Mouse (Mus musculus): Measurements from ENCODE around the gene Snx30.

Snx30 gene

DNA sequence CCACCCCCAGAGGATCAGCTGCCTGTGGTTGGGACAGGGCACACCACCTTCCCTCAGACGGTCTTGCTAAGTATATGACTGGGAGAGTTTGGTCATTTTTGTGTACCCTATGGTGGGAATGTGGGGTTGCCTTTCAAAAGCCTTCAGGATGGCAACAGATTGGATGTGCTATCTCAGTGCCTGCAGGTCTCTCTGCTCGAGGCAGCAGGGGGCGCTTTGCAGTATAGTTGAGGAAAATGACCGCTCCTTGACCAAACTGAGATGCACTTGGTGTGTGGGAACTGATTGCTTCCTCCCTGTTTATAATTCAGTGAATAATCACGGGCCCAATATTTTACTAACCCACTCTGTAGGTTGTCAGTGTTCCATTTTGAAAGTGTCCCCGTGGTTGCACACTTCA is 96.9 kb downstream of the Snx30 start:
- no peak for DNase-seq (ENCODE audit: low read depth, low spot score)

DNA sequence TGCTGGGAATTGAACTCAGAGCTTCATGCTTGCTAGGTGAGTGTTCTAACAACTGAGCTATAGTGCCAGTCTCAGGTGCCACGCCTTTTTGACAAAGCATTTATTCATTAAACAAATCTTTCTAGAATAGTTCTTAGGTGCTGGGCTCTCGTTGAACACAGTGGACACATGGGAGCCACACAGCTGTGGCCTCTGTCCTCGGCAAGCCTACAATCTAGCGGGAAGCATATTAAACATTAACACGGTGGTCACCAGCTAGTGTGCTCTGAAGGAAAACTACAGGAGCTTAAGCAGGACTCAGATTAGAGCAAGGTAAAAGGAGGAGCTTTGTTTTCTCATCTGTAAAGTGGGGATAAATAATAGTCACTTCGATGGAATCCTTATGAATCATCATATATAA is 101.5 kb downstream of the Snx30 start:
- no peak for DNase-seq (ENCODE audit: low read depth, low spot score)

DNA sequence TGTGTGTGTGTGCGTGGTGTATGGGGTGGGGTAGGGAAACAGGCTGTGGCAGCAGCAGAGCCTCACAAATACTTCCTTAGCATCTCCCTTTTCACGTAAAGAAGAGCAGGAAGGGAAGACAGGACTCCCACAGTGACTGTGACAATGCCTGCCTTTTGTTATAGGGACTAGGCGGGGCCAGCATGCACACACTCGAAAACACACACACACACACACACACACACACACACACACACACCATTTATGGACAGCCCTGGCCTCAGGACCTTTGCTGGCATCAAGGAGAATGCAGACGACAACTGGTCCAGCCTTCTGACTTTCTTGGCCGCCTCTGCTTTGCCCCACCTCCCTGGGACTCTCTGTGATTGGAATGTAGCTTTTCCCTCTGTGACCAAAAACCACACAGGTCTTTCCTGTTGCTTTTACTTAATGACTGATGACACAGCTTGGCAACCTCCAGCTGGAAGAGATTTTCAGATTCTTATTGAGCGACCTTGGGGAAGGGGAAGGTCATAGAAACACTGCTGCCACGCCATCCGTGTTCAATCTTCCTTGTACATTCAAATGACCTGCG is 102.1 kb downstream of the Snx30 start:
- peak; percentile 13 for DNase-seq (ENCODE audit: low read depth, low spot score)

DNA sequence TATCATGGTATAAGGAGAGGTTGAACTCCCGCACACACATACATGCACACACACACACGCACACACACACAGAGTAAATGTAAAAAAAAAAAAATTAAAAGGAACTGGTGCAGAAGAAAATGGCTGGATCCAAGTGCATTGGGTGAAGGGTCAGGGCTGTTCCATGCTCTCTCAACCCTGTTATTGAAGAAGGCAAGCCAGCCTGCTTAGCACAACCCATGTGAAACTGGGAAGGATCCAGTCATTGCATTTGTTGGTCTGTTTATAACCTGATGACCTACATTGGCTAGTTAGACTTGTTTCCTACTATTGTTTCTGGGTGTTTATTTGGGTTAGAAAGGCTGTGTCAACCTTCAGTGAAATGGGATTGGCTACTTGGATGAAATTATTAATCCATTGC is 103.1 kb downstream of the Snx30 start:
- no peak for DNase-seq (ENCODE audit: low read depth, low spot score)

DNA sequence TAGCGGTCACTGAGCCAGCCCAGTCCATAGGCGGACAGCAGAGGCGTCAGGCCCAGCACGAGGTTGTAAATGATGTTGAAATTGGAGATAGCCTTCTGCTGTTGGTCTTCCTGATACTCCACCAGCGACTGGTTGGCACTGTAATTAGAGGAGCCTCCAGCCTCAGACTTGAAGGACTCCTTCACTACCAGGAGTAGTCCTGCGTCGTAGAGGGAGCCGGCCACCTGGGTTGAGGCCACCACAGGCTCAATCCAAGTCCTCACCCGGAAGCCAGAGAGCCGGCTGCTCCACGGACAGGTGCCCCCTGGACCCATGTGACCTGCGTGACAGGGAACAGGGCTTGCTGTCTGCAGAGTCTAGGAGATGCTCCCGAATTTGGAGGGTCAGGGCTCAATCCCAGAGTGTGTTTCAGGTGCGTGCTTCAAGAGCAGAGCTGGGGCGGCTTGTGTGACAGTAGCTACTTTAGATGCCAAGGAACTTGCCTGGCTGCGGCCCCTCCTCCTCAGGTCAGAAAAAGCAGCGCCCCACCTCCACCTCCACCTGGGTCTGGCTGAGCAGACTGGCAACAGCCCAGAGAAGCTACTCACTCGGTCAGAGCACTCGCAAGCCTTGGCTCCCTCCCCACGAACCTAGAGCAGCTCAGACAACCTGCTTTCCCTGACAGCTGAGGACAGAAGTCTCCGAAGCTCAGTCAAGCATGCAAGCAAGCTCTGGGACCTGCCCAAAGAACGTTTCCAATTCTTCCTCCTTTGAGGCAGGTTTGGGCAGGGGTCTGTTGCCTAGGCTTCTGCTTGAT is 109.2 kb downstream of the Snx30 start, which contains the start of gene Slc46a2:
TSS of gene Slc46a2 (minus strand) at position 449 of the 796 bp plus-strand sequence.
- no peak for DNase-seq (ENCODE audit: low read depth, low spot score)

DNA sequence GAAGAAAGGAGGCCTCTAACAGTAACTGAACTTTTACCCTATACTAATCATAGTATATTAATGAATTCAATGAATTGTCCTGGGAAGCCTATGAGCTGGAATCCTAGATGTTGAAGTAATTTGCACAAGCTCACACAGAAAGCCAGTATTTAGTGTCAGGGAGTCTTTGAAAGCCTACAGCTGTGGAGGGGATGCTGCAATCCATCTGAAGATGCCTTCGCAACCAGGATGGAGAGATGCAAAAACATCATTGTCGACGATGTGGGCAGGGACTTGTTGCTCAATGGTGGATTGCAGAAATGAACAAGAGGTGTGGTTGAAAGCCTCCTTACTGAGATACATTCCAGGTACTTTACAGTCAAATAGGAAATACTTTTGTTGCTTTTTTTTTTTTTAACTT is 112.3 kb downstream of the Snx30 start:
- no peak for DNase-seq (ENCODE audit: low read depth, low spot score)

DNA sequence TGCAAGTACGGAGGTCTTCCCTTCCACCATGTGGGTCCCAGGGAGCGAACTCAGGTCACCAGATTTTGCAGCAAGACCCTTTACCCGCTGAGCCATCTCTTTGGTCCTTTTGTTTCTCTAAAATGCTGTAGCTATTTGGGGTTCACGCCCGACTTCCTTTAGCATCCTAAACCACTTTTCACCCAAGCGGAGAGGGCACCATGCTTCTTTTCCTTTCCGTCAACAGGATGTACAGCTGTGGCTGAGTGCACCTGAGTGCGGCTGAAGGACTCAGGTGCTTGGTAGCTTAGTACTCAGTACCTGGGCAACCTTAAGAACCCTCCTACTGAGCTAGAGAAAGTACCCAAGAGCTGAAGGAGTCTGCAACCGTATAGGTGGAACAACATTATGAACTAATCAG is 119.4 kb downstream of the Snx30 start:
- DNase-seq (ENCODE audit: low read depth, low spot score), result no peak

DNA sequence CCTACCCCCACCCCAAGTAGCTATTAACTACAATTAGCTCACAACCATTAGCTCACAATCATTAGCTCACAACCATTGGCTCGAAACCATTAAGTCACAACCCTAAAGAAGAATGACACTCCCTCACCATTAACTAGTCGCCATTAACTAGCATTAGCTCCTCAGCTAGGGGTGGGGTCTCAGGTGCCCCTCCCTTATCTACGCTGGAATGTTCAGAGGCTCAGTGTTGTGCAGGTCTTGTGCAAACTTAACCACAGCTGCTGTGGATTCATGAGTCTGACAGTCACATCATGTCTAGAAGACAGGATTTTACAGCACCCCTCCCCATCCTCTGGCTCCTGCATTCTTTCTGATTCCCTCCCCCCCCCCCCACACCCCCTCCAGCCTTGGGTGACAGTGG is 122.0 kb downstream of the Snx30 start:
- no peak for DNase-seq (ENCODE audit: low read depth, low spot score)

DNA sequence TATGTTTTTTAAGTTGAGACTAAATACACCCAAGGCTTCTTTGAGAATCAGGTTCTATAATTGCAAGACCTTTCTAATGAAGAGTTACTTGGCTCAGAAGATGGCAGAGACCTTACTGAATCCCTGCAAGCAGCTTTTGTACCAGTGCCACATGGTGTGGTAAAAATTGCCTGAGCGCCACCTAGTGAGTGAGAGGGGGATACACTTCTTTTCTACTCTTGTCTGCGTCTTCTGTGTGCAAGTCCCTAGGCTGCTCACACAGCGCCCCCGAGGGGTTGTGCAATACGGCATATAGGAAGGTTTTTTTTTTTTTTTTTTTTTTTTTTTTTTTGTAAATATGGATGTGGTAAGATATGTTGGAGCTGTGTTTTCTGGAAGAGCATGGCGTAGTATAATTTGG is 122.7 kb downstream of the Snx30 start:
- peak; percentile 56 for DNase-seq (ENCODE audit: low read depth, low spot score)

DNA sequence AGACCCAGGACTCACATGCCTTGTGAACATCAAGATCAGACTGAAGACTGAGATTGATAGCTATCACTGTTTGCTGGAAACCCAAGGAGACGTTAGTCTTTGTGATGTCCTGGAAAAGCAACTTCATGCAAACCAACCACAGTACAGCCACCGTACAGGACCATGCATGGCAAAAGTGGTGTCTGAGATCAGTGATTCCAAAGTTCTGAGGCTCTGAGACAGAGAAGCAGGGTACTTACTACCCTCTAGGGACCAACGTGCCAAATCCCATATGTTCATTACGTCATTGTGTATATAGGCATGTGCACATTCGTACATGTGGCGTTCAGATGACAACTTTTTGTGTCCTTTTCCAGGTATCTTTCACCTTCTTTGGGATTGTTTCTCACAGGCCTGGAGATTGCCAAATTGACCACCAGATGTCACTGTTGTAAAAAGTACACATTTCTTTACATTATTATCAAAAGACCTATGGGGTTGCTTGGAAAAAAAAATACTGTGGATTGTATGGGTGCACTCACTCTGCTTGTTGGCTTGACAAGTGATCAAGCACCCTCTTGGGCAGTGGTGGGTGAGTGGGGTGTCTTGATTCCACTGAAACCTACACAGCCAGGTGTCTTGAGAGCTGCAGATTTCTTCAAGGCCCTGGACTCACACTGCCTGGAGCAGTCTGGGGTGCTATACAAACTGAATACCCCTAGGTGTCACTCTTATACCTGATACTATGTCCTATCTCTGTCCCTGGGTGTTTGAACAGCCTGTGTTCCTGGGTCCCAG is 127.1 kb downstream of the Snx30 start:
- DNase-seq (ENCODE audit: low read depth, low spot score), result peak; percentile 41

DNA sequence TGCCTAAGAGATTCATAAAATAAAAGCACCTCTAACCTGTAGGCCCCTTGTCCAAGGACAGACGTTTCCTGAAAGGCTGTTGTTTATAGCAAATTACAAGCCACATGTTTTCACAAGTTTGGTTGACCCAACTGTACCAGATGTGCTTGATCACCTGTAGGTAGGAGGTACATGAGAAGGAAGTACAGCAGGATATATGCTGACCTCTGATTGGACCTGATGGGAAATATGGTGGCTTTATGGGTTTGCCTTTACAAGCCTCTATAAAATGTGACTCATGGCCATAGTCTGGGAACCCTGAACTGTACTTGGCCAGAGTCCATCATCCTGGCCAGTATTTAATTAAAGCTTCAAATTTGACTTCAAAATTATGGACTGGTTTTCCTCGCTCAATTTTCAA is 131.9 kb downstream of the Snx30 start:
- DNase-seq (ENCODE audit: low read depth, low spot score), result no peak
